Mouse (Mus musculus): ENCODE measurements around the gene Rundc1.
"Not testable (repeated sequence)": the region's sequence is repeated elsewhere in the genome, so short reads cannot be mapped to it uniquely, and the experiment has no call there.

Gene Rundc1

GRCm38 (mm10) chr11:101442760-101443159, 17.9 kb downstream of the Rundc1 start:
- no peak for DNase-seq (ENCODE audit: low read depth, low spot score)

- DNase-seq (ENCODE audit: low read depth, low spot score): no peak
These were observed 21.4 kb downstream of the Rundc1 start for GRCm38 (mm10) chr11:101446319-101446718.

- DNase-seq (ENCODE audit: low read depth, low spot score): not testable (repeated sequence)
These were observed 22.0 kb downstream of the Rundc1 start for GRCm38 (mm10) chr11:101446860-101447259.

- DNase-seq (ENCODE audit: low read depth, low spot score): no peak
These were observed 22.9 kb downstream of the Rundc1 start for GRCm38 (mm10) chr11:101447786-101448185.

- no peak for DNase-seq (ENCODE audit: low read depth, low spot score)
These were observed 23.4 kb downstream of the Rundc1 start, which contains the start of gene Ifi35 for GRCm38 (mm10) chr11:101448274-101448746. Gene Ifi35, plus strand, starts transcription at chr11:101448407.

GRCm38 (mm10) chr11:101448899-101449298, 24.0 kb downstream of the Rundc1 start:
- no peak for DNase-seq (ENCODE audit: low read depth, low spot score)

GRCm38 (mm10) chr11:101449596-101449995, 24.7 kb downstream of the Rundc1 start:
- not testable (repeated sequence) for DNase-seq (ENCODE audit: low read depth, low spot score)

GRCm38 (mm10) chr11:101450394-101450793, 25.5 kb downstream of the Rundc1 start:
- DNase-seq (ENCODE audit: low read depth, low spot score): no peak

GRCm38 (mm10) chr11:101451536-101451935, 26.7 kb downstream of the Rundc1 start:
- DNase-seq (ENCODE audit: low read depth, low spot score): no peak

- DNase-seq (ENCODE audit: low read depth, low spot score): no peak
These were observed 27.3 kb downstream of the Rundc1 start for GRCm38 (mm10) chr11:101452093-101452774.

GRCm38 (mm10) chr11:101454702-101455101, 29.8 kb downstream of the Rundc1 start:
- DNase-seq (ENCODE audit: low read depth, low spot score): no peak

- no peak for DNase-seq (ENCODE audit: low read depth, low spot score)
These were observed 30.7 kb downstream of the Rundc1 start for GRCm38 (mm10) chr11:101455627-101456026.

GRCm38 (mm10) chr11:101457631-101458030, 32.7 kb downstream of the Rundc1 start:
- no peak for DNase-seq (ENCODE audit: low read depth, low spot score)

- no peak for DNase-seq (ENCODE audit: low read depth, low spot score)
These were observed 33.3 kb downstream of the Rundc1 start for GRCm38 (mm10) chr11:101458217-101458616.

- no peak for DNase-seq (ENCODE audit: low read depth, low spot score)
These were observed 34.8 kb downstream of the Rundc1 start for GRCm38 (mm10) chr11:101459716-101460115.

- DNase-seq (ENCODE audit: low read depth, low spot score): no peak
These were observed 35.4 kb downstream of the Rundc1 start for GRCm38 (mm10) chr11:101460321-101460720.

GRCm38 (mm10) chr11:101462141-101462540, 37.3 kb downstream of the Rundc1 start:
- no peak for DNase-seq (ENCODE audit: low read depth, low spot score)

- no peak for DNase-seq (ENCODE audit: low read depth, low spot score)
These were observed 37.9 kb downstream of the Rundc1 start for GRCm38 (mm10) chr11:101462583-101463440.

GRCm38 (mm10) chr11:101464211-101465100, 39.6 kb downstream of the Rundc1 start, which contains the start of gene Rnd2:
Gene Rnd2, plus strand, starts transcription at chr11:101464999.
- no peak for DNase-seq (ENCODE audit: low read depth, low spot score)

GRCm38 (mm10) chr11:101465101-101465868, 40.4 kb downstream of the Rundc1 start:
- DNase-seq (ENCODE audit: low read depth, low spot score): peak; percentile 52

Measured in forelimb bud, embryonic 11.5 days (tissue).